Mouse (Mus musculus): ENCODE measurements at regions not wholly inside any gene's neighbourhood (a gene's known extent, or its start where the extent isn't known, plus 50 kb on each side); places are given as distances from the start of the nearest gene placed in this dataset.

DNA sequence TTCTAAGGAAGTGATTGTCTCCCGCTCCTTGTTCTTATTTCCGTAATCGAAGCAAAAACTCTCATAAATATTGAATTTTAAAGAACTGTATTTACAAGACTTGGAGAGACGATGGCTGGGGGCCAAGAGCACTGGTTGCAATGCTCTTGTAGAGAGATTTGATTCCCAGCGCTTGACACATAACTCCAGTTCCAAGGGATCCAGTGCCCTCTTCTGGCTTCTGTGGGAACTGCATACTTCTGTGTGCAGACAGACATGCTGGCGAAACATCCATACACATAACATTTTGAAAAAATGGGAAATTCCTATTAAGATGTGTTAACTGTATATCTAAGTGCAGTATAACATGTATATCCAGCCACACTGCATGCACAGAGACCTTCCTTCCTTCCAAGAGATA is 266.3 kb downstream of the Pax3 start:
- Histone ChIP-seq H3K4me2 (replicated peaks) (no peak overlapping the region), H3K4me1 (peaks cover 8% of the 10 kb centered on the region), H3K27ac (no peak overlapping the region), H3K4me3 (no peak overlapping the region), H3K9me3 (0 out of 2 replicates have a peak, but pooled peaks cover 4% of the 10 kb centered on the region), H3K9ac (no peak overlapping the region), H3K27me3 (no peaks in the 10 kb centered on the region), H3K36me3 (no peaks in the 10 kb centered on the region)
- 81% methylated on average over 6 of the region's 6 CpGs for WGBS
- no peak for ATAC-seq (ENCODE audit: low FRiP score, low read depth)

DNA sequence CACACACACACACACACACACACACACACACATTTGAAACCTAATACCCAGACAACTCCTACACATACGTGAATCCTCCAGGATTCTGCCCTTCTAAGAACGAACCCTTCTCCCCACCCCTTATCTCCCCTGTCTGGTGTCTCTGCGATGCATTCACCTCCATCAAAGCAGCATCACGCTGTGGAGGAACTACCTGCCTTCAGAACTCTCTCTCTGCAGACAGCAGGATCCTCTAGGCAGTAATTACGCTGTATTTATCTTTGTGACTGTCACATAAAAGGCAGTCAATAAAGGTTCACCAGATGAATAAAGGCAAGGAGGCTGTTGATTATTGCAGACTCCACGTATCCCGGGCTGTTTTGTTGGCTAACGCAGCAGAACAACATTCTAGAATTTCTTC is 267.4 kb downstream of the Pax3 start:
- Histone ChIP-seq H3K4me1 (peaks cover 8% of the 10 kb centered on the region), H3K27ac (no peak overlapping the region), H3K4me2 (replicated peaks) (no peak overlapping the region), H3K4me3 (no peak overlapping the region), H3K9me3 (peaks cover 7% of the 10 kb centered on the region; the same call in 1 of the 2 replicates), H3K36me3 (no peaks in the 10 kb centered on the region), H3K9ac (no peak overlapping the region), H3K27me3 (no peaks in the 10 kb centered on the region)
- 19% methylated on average over 8 of the region's 8 CpGs for WGBS
- ATAC-seq (ENCODE audit: low FRiP score, low read depth) = no peak

DNA sequence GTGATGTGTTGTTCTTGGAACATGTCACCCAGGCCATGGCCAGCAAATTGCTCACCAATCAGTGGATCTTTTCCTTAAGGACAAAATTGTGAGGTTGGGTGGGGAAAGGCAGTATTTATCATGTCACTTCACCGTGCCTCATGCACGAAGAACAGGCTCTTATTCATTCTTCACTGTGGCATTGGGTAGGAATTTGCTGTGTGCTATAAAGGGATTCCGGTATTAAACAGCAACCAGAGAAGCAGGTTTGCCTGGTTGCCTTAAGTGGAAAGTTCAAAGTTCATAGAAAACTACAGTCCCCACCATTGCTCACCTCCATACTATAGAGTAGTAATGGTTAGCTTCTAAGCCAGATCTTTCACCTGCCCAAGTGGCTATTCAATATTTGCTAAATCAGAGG is 270.8 kb downstream of the Pax3 start:
- Histone ChIP-seq H3K9ac (no peak overlapping the region), H3K4me2 (replicated peaks) (no peak overlapping the region), H3K4me3 (no peak overlapping the region), H3K36me3 (no peaks in the 10 kb centered on the region), H3K27me3 (no peaks in the 10 kb centered on the region), H3K4me1 (0 out of 2 replicates have a peak, but pooled peaks cover 3% of the 10 kb centered on the region), H3K27ac (no peak overlapping the region), H3K9me3 (peaks cover 7% of the 10 kb centered on the region; the same call in 1 of the 2 replicates)
- 78% methylated on average over 3 of the region's 3 CpGs for WGBS
- no peak for ATAC-seq (ENCODE audit: low FRiP score, low read depth)

DNA sequence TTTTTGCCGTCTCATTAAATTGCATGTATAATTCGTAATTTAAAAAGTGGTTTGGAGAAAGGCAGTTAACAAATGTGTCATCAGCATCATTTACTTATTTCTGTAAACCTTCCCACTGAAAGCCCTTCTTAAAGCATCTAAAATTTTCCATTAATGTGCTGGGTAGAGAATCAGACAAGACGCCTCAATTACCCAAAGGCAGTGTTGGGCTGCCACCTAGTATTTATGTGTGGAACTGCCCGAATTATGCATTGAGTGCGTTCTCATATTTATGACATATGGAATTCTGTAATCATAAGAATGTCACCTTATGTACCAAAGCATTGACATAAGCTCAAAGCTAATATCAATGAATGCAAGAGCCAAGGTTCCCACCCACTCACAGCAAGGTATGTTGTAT is 300.7 kb downstream of the Pax3 start:
- no peak overlapping the region for H3K4me3 ChIP-seq
- ATAC-seq (ENCODE audit: low FRiP score, low read depth) = no peak
- H3K9ac ChIP-seq = no peak overlapping the region
- peaks cover 3% of the 10 kb centered on the region; the same call in 1 of the 2 replicates for H3K27me3 ChIP-seq
- H3K9me3 ChIP-seq = no peaks in the 10 kb centered on the region
- H3K36me3 ChIP-seq = no peaks in the 10 kb centered on the region
- no peak overlapping the region for H3K4me2 ChIP-seq (replicated peaks)
- H3K4me1 ChIP-seq = no peaks in the 10 kb centered on the region
- no peak overlapping the region for H3K27ac ChIP-seq
- WGBS = 50% methylated on average over 5 of the region's 5 CpGs

DNA sequence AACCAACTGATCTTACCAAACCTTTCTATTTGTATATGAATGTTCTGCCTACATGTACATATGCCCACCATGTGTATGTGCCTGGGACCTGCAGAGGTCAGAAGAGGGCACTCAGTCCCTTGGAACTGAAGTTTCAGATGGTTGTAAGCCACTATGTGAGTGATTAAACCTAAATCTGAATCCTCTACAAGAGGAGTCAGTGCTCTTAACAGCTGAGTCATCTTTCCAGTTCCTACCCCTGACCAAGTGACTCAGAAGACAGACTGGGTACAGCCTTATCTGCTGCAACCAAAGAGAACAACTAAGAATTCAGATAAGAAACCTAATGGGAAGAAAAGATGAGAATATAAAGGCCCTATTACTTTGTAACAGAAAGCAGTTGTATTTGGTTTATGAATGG is 317.9 kb downstream of the Pax3 start:
- no peak overlapping the region for H3K4me2 ChIP-seq (replicated peaks)
- no peak overlapping the region for H3K9ac ChIP-seq
- no peaks in the 10 kb centered on the region for H3K9me3 ChIP-seq
- H3K27me3 ChIP-seq = no peaks in the 10 kb centered on the region
- no peak overlapping the region for H3K27ac ChIP-seq
- no peaks in the 10 kb centered on the region for H3K4me1 ChIP-seq
- no peak overlapping the region for H3K4me3 ChIP-seq
- no peaks in the 10 kb centered on the region for H3K36me3 ChIP-seq
- ATAC-seq (ENCODE audit: low FRiP score, low read depth) = no peak

DNA sequence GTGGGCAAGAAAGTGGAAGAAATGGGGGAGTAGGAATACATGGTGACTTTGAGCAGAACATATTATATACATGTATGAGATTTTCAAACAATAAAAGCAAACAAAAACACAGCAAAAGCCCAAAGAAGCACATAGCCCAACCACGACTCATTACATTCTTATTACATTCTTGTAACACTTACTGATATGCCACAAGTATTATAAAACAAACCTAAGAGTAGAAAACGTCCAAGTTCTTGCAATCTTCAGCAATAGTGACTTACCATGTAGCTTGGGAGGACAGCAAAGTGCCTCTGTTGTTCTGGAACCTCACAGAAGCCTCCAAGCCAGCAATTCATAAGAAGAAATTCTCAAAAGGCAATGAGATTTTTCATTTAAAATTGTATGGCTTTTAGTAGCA is 326.8 kb downstream of the Pax3 start:
- H3K4me3 ChIP-seq = no peak overlapping the region

DNA sequence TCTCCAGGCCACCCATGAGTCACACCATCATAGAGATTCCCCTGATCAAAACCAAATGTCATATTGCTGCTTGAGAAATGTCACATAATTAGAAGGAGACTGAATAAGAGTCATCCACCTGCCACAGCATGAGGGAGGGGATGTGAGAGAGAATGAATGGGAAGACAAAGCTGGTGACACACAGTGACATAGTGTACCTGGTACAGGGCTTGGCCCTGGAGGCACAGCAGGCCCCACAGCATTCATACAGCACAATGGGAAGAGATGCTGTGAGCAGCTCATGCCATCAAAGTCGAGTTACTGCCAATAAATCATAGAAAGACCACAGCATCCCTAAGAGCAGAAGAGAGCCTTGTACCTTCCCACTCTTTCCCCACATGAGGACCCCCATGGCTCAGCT is 327.8 kb downstream of the Pax3 start:
- no peaks in the 10 kb centered on the region for H3K4me1 ChIP-seq
- ATAC-seq (ENCODE audit: low FRiP score, low read depth) = no peak
- H3K9me3 ChIP-seq = no peaks in the 10 kb centered on the region
- H3K4me2 ChIP-seq (replicated peaks) = no peak overlapping the region
- no peaks in the 10 kb centered on the region for H3K27me3 ChIP-seq
- H3K9ac ChIP-seq = no peak overlapping the region
- H3K27ac ChIP-seq = no peak overlapping the region
- no peaks in the 10 kb centered on the region for H3K36me3 ChIP-seq
- no peak overlapping the region for H3K4me3 ChIP-seq
- 67% methylated on average over 1 of the region's 1 CpGs for WGBS

More for the DNA sequence above, 326.8 kb downstream of the Pax3 start:
- Histone ChIP-seq H3K27ac (no peak overlapping the region), H3K4me2 (replicated peaks) (no peak overlapping the region), H3K9me3 (no peaks in the 10 kb centered on the region), H3K36me3 (no peaks in the 10 kb centered on the region), H3K27me3 (no peaks in the 10 kb centered on the region), H3K9ac (no peak overlapping the region), H3K4me1 (no peaks in the 10 kb centered on the region)
- WGBS = 59% methylated on average over 2 of the region's 2 CpGs
- no peak for ATAC-seq (ENCODE audit: low FRiP score, low read depth)

DNA sequence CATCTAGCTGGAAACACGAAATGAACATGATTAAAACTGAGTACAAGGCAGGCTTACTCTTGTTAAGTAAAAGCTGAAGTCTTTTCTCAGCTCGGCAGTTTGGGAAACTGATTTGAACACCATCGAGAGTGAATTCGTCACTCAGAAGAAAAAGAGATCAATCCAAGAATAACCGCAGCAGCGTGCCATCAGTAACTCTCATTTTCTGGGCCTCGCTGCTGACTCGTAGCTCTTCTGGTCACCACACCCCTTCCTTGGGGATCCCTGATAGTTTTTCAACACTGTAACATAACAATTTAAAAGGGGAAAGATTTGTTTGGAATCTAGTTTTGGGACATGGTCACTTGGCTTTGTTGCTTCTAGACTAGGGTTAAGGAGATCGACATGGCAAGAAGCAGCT is 337.0 kb downstream of the Pax3 start:
- Histone ChIP-seq H3K4me3 (no peak overlapping the region), H3K9ac (no peak overlapping the region), H3K4me1 (no peaks in the 10 kb centered on the region), H3K36me3 (no peaks in the 10 kb centered on the region), H3K4me2 (replicated peaks) (no peak overlapping the region), H3K27ac (no peak overlapping the region), H3K27me3 (no peaks in the 10 kb centered on the region), H3K9me3 (no peaks in the 10 kb centered on the region)
- no peak for ATAC-seq (ENCODE audit: low FRiP score, low read depth)
- WGBS = 89% methylated on average over 9 of the region's 9 CpGs

DNA sequence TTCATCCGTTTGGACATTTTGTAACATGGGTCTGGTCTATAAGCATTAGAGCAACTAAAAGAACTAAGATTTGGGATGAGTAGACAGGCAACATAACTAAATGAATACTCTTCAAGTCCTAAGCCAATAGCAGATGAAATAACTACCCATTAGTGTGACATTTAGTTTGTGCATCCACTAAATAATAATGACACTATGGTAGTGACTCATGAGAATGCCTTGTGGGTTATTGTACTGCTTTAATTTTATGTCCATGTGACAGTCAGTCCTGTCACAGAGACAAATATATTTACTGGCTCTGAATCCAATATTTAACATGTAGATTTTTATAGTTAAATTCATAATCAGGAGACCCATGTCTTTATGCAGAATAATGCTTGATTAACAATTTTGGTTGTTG is 339.5 kb upstream of the Epha4 start:
- Histone ChIP-seq H3K4me3 (no peak overlapping the region), H3K27ac (no peak overlapping the region), H3K9me3 (no peaks in the 10 kb centered on the region), H3K4me1 (no peaks in the 10 kb centered on the region), H3K27me3 (no peaks in the 10 kb centered on the region), H3K9ac (no peak overlapping the region), H3K36me3 (no peaks in the 10 kb centered on the region), H3K4me2 (replicated peaks) (no peak overlapping the region)
- ATAC-seq (ENCODE audit: low FRiP score, low read depth) = no peak
- WGBS = 73% methylated on average over 1 of the region's 1 CpGs

DNA sequence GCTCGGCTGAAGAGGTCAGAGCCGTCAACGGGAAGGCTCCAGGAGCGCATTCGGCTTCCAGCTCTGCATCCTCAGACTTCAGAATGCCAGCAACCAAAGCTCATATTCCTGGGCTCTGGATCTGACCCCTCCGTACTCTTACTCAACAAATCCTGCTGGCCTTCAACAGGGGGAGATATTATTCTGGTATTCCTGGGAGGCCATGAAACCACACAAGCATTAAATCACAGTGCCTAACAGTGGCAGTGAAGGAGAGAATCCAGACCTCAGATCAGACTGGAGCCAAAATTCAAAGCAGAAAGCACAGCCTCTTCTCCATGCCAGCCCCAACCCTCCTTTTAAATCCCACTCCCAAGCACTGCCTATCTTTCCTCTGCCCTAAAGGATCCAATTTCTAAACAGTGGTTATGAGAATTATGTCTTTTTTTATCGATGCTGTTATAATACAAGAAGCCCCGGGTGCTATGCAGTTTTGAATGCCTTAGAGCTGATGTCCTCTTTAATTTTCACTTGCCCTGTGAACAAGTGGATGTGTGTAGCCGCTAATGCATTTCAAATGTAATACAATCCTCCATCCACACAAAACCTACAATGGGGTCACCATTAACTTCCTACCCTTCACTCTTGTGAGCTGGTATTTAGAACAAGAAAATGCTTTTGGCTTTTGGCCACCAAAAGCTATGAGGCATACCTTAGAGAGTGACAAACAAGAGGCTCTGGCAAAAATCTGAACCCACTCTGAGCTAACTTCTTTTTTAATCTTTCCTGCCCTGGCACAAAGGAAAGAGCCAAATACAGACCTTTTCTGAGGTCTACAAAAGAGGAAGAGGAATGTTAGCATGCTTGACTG is 333.1 kb upstream of the Epha4 start:
- H3K4me2 ChIP-seq (replicated peaks) = no peak overlapping the region
- H3K27ac ChIP-seq = no peak overlapping the region
- no peak for ATAC-seq (ENCODE audit: low FRiP score, low read depth)

DNA sequence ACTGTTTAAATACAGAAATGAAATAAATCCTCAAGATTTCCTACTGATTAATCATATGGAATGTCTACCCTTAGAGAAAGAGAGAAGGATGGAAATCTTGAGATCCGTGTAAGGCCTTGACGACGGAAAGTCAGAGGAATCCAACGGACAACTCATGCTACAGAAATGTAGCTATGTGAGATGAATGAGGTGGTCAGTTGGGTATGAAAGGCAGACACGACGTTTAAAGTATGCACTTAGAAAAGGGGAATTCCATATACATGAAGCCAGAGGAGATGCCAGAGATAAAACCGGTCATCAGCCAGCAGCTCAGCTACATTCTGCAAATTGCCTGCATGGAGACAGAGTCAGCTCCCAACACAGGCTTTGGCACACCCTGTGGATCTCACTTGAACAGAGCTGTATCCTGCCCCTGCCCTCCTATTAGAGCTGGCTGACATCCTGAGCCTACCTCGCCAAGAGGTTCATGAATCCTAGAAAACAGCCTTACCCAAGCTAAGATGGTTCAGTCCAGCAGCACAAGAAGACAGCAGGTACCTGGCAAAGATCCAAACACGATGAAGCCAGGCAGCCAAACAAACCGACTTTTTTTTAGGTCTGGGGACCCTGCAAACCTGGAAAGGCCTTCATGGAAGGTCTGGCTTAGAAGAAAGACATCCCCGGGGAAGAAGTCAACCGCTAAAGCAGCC is 331.3 kb upstream of the Epha4 start:
- ATAC-seq (ENCODE audit: low FRiP score, low read depth) = no peak; the same call in 1 of the 2 replicates
- H3K27ac ChIP-seq = no peak overlapping the region
- WGBS = 75% methylated on average over 12 of the region's 12 CpGs
- H3K4me3 ChIP-seq = no peak overlapping the region
- no peaks in the 10 kb centered on the region for H3K9me3 ChIP-seq
- H3K4me1 ChIP-seq = peaks cover 15% of the 10 kb centered on the region
- no peak overlapping the region for H3K4me2 ChIP-seq (replicated peaks)
- no peaks in the 10 kb centered on the region for H3K27me3 ChIP-seq
- no peak overlapping the region for H3K9ac ChIP-seq
- no peaks in the 10 kb centered on the region for H3K36me3 ChIP-seq

More for the DNA sequence above, 333.1 kb upstream of the Epha4 start:
- 67% methylated on average over 9 of the region's 9 CpGs for WGBS
- no peak overlapping the region for H3K4me3 ChIP-seq
- H3K9ac ChIP-seq = no peak overlapping the region
- H3K9me3 ChIP-seq = no peaks in the 10 kb centered on the region
- H3K36me3 ChIP-seq = no peaks in the 10 kb centered on the region
- no peaks in the 10 kb centered on the region for H3K27me3 ChIP-seq
- peaks cover 15% of the 10 kb centered on the region for H3K4me1 ChIP-seq

DNA sequence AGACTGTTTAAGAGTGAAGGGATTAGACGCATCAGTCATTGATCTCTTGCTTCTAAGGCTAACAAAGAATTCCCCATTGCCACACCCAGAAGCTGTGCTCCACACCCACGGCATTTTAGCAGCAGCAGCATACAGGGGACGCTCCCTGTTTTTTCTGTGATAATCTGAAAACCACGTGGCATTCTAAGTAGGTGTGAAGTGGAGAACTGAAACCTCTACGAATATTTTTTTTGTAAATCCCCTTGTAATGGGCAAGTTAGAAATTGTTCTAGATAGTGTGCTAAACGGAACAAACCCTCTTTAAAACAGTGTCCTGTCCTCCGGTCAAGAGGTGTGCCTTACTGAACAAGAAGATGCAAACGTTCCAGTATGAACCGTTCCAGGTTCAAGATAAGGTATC is 325.8 kb upstream of the Epha4 start:
- H3K9me3 ChIP-seq = no peaks in the 10 kb centered on the region
- no peak for ATAC-seq (ENCODE audit: low FRiP score, low read depth)
- H3K36me3 ChIP-seq = no peaks in the 10 kb centered on the region
- peaks cover 8% of the 10 kb centered on the region; the same call in 1 of the 2 replicates for H3K4me1 ChIP-seq
- no peaks in the 10 kb centered on the region for H3K27me3 ChIP-seq
- H3K9ac ChIP-seq = no peak overlapping the region
- 44% methylated on average over 9 of the region's 9 CpGs for WGBS
- H3K4me3 ChIP-seq = no peak overlapping the region
- no peak overlapping the region for H3K4me2 ChIP-seq (replicated peaks)
- H3K27ac ChIP-seq = no peak overlapping the region

All from limb, embryonic 13.5 days (tissue).